Mouse (Mus musculus) liver, postnatal 0 days (tissue): Measurements from ENCODE around the gene Sh3bp1.

Experiments used
- CTCF ChIP-seq: sonication (generic); IDR thresholded peaks from 2 replicates; pipeline ENCODE4 v1.5.1; 2016; ENCODE audit warnings: antibody characterized with exemption, low read depth
- EP300 ChIP-seq: IDR thresholded peaks from 2 replicates; pipeline ENCODE4 v1.6.1; 2016; ENCODE audit warnings: antibody characterized with exemption, low read depth, mild to moderate bottlenecking

- no peak for TF ChIP-seq CTCF
- TF ChIP-seq EP300: no peak
Observed at GRCm38 (mm10) chr15:78850059-78850824, 49.3 kb upstream of the Sh3bp1 start.
